Mouse (Mus musculus) stomach, postnatal 0 days (tissue): ENCODE results near the gene Rabggtb. TPM values are rescaled to one million over a fixed set of nuclear protein-coding genes. Genes with fewer than 3 reads are reported as not detected.

Experiments used
- ATAC-seq: fragments of 200-750 bp; cut with Nextera tagmentation; 2 replicates; pipeline ENCODE4 v1.8.0; 2017; ENCODE audit not compliant: low FRiP score, low TSS enrichment
- DNase-seq: peaks from one replicate; pipeline ENCODE4 v3.0.0-alpha.2; 2016; ENCODE audit warnings: low spot score
- H3K27ac ChIP-seq: fragments of 300-500 bp; sonication (generic); replicated peaks from 2 replicates; pipeline ENCODE4 v1.5.1; 2014; ENCODE audit warnings: mild to moderate bottlenecking, control low read depth
- H3K27me3 ChIP-seq: fragments of 300-500 bp; sonication (generic); 2 replicates; pipeline ENCODE4 v1.6.1; 2014; ENCODE audit warnings: low read length; ENCODE audit not compliant: control insufficient read depth, insufficient read depth
- H3K36me3 ChIP-seq: fragments of 300-500 bp; sonication (generic); 2 replicates; pipeline ENCODE4 v1.6.1; 2014; ENCODE audit warnings: low read length, mixed read lengths; ENCODE audit not compliant: control insufficient read depth, insufficient read depth
- H3K4me1 ChIP-seq: fragments of 300-500 bp; sonication (generic); replicated peaks from 2 replicates; pipeline ENCODE4 v1.6.1; 2014; ENCODE audit warnings: antibody characterized with exemption; ENCODE audit not compliant: control insufficient read depth, insufficient read depth
- H3K4me2 ChIP-seq: fragments of 300-500 bp; sonication (generic); replicated peaks from 2 replicates; pipeline ENCODE4 v1.6.1; 2014; ENCODE audit warnings: low read depth, mild to moderate bottlenecking, control low read depth, moderate library complexity
- H3K4me3 ChIP-seq: fragments of 300-500 bp; sonication (generic); 2 replicates; pipeline ENCODE4 v1.5.1; 2014; ENCODE audit warnings: low read depth, low read length, control low read depth
- H3K9ac ChIP-seq: fragments of 300-500 bp; sonication (generic); 2 replicates; pipeline ENCODE4 v1.6.1; 2014; ENCODE audit warnings: mild to moderate bottlenecking, low read length, control low read depth, mixed read lengths
- H3K9me3 ChIP-seq: fragments of 300-500 bp; sonication (generic); 2 replicates; pipeline ENCODE4 v1.6.1; 2016; ENCODE audit warnings: low read length; ENCODE audit not compliant: control insufficient read depth
- CTCF ChIP-seq: IDR thresholded peaks from 2 replicates; pipeline ENCODE4 v1.5.1; 2016; ENCODE audit warnings: antibody characterized with exemption, low read depth, mild to moderate bottlenecking, moderate library complexity
- EP300 ChIP-seq: optimal IDR thresholded peaks from 2 replicates; pipeline ENCODE3; 2016; ENCODE audit warnings: antibody characterized with exemption
- WGBS: fragments of 180-500 bp; shearing (Covaris S2); extraction: QIAGEN DNeasy Blood & Tissue Kit; methylation state at CpG from one replicate; pipeline ENCODE4 v1.1.7; 2014; 5-methylcytosine and 5-hydroxymethylcytosine counted together
- polyA plus RNA-seq: library from polyadenylated mRNA; unstranded; fragments of >200 nt; fragmentation: Nextera tagmentation; extraction: Ambion mirVana; gene quantifications from 2 replicates; pipeline ENCODE4 v1.2.1, GENCODE M21; 2015

Gene Rabggtb
- polyA plus RNA-seq = 27.5 and 29.8 TPM in 2 replicates

DNA sequence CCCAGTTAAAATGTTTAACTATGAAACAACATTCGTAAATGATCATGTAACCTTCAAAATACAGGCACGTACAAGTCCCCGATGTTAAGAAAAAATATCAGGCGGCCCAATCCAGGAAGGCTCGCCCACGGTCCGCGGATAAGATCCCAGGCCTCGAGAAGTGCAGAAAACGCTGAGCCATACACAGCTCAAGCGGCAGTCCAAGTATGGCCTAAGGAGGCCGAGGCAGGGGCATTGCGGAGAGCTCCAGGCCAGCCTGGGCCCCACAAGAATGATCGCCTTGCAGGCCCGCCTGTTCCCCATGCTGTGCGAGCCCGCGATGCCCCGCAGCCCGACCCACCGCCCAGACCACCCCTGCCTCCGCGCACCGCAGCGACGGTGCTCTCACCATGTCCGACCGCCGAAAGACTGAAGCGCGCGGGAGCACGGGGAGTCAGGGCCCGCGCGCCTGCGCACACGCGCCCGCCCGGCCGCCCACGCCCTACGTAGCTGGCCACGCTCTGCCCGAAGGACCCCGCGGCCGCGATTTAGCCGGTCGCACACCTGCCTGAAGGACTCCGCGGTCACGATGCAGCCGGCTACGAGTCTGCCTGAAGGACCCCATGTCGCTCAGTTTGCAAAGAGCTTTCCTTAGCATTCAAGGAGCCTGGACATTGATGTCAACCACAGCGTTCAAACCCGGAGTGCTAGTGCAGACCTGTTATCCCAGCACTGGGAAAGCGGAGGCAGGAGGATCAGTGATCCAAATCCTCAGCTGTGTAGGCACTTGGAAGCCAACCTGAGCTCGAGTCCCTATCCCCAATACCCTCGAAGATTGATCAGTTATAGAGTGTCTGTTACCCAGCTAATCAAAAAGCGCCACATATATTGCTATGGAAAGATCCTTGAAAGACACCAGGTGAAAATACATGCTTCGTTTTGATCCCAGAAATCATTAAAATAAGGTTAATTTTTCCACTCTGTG is at the start of gene Rabggtb:
TSS of gene Rabggtb (minus strand) at position 464 of the 964 bp plus-strand sequence.
- ATAC-seq (peak; percentile 97), DNase-seq (peak; percentile 95)
- H3K9me3 ChIP-seq = no peaks in the 10 kb centered on the region
- peak within 1 kb of the TSS; percentile 67 for H3K4me2 ChIP-seq
- H3K4me3 ChIP-seq = peak within 1 kb of the TSS; percentile 86
- H3K36me3 ChIP-seq = peaks cover 23% of the 10 kb centered on the region
- TF ChIP-seq EP300 (peak; percentile 57), CTCF (no peak)
- no peaks in the 10 kb centered on the region for H3K27me3 ChIP-seq
- 0 out of 2 replicates have a peak, but pooled peaks cover 4% of the 10 kb centered on the region for H3K4me1 ChIP-seq
- H3K9ac ChIP-seq = peak within 1 kb of the TSS; percentile 96
- under 1% methylated on average over 56 of the region's 65 CpGs for WGBS
- H3K27ac ChIP-seq = peak within 1 kb of the TSS; percentile 92

DNA sequence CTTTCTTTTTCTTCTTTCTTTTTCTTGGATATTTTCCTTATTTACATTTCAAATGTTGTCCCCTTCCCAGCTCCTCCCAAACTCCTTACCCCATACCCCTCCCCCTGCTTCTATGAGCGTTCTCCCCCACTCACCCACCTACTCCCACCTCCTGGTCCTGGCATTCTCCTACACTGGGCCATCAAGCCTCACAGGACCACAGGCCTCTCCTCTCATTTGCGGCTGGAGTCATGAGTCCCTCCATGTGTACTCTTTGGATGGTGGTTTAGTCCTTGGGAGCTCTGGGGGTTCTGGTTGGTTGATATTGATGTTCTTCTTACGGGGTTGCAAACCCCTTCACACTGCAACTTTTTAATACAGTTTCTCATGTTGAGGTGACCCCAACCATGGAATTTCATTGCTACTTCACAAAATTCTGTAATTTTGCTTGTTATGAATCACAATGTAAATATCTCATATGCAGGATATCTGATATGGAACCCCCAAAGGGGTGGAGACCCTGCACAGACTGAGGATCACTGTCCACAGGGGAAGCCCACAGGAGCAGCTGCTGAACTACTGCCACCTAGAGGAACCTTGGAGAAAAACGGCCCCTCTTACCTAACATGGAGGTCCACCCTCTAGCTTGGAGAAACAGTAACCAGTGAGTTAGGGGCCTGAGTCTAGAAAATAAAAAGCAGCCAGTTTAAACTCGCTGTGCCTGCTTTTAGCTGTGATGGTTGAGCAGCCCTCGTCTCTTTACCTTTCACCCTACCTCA is 49.0 kb upstream of the Rabggtb start:
- H3K36me3 ChIP-seq = no peaks in the 10 kb centered on the region
- no peaks in the 10 kb centered on the region for H3K27me3 ChIP-seq
- H3K9me3 ChIP-seq = no peaks in the 10 kb centered on the region
- no peak overlapping the region for H3K4me2 ChIP-seq
- WGBS = 67% methylated on average over 6 of the region's 6 CpGs
- no peak for ATAC-seq
- no peak overlapping the region for H3K9ac ChIP-seq
- no peak overlapping the region for H3K4me3 ChIP-seq
- H3K27ac ChIP-seq = no peak overlapping the region
- no peaks in the 10 kb centered on the region for H3K4me1 ChIP-seq
- DNase-seq = no peak
- TF ChIP-seq EP300 (no peak), CTCF (peak; percentile 66)

GRCm38 (mm10) chr3:153960884-153961283 is 48.1 kb upstream of the Rabggtb start:
- Histone ChIP-seq H3K4me2 (no peak overlapping the region), H3K4me1 (no peaks in the 10 kb centered on the region), H3K36me3 (no peaks in the 10 kb centered on the region), H3K9ac (no peak overlapping the region), H3K9me3 (no peaks in the 10 kb centered on the region), H3K4me3 (no peak overlapping the region), H3K27ac (no peak overlapping the region), H3K27me3 (no peaks in the 10 kb centered on the region)
- TF ChIP-seq EP300 (no peak), CTCF (no peak)
- ATAC-seq (no peak), DNase-seq (no peak)
- WGBS = 66% methylated on average over 2 of the region's 2 CpGs

DNA sequence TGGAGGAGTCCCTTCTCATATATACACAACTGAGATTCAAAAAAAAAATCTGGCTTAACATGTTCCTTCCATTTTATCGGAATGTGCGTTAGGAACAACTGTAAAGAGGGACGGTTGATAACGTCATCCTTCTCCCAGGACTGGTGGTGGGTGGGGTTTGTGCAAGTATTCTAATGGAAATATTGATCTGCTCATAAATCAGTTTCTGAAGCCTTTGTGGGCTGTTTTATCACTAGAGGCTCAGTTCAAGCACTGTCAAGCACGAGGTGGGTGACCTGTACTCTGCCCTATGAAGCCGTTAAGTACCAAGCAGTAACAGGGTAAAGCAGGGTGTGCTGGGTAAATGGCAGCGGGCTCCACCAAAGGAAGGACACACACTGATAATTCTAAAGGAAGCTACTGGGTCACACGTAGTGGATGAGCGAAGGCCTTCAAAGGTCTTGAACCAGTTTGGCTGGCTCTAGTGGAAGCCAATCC is 47.0 kb upstream of the Rabggtb start:
- no peak overlapping the region for H3K9ac ChIP-seq
- 67% methylated on average over 9 of the region's 9 CpGs for WGBS
- no peaks in the 10 kb centered on the region for H3K36me3 ChIP-seq
- ATAC-seq = no peak
- no peak overlapping the region for H3K4me2 ChIP-seq
- TF ChIP-seq EP300 (no peak), CTCF (no peak)
- no peak for DNase-seq
- no peaks in the 10 kb centered on the region for H3K9me3 ChIP-seq
- H3K27me3 ChIP-seq = no peaks in the 10 kb centered on the region
- no peaks in the 10 kb centered on the region for H3K4me1 ChIP-seq
- no peak overlapping the region for H3K4me3 ChIP-seq
- no peak overlapping the region for H3K27ac ChIP-seq

- Histone ChIP-seq H3K9me3 (no peaks in the 10 kb centered on the region), H3K4me2 (no peak overlapping the region), H3K9ac (no peak overlapping the region), H3K4me1 (no peaks in the 10 kb centered on the region), H3K4me3 (no peak overlapping the region), H3K27me3 (no peaks in the 10 kb centered on the region), H3K36me3 (no peaks in the 10 kb centered on the region), H3K27ac (no peak overlapping the region)
- peak; percentile 51; the same call in 1 of the 2 replicates for ATAC-seq
- DNase-seq = no peak
- WGBS = 97% methylated on average over 1 of the region's 1 CpGs
- TF ChIP-seq EP300 (no peak), CTCF (peak; percentile 96)
Measured at GRCm38 (mm10) chr3:153959035-153959730, 46.4 kb upstream of the Rabggtb start.
